Comparison of ENCODE assay signal across 20 mouse cellular contexts in genomic region chr6:146120172-146120571, GRCm38 (mm10).
DNase-seq lines count a peak whose midpoint lies in the region; ATAC-seq and TF ChIP-seq lines count a peak whose summit lies in the region.
"Had no signal": no experiment of that assay in that cellular context is flagged by ENCODE, and none has a peak within 500 bp of the region (broad histone marks: within the 10 kb centered on the region; RNA-seq: fewer than 3 reads in every experiment).

No protein-coding gene starts in this region.

- H3K4me1 ChIP-seq in MEL (ENCODE audit: control insufficient read depth in 1 of 2, insufficient read depth in 2 of 2, low read length in 2 of 2): peaks cover 0 to 10% of the 10 kb centered on the region in 2 experiments; a peak in 2 of 4 replicates
- H3K4me1 ChIP-seq: stomach, embryonic 15.5 days had no signal

- TF ChIP-seq RAD21 in MEL (IDR thresholded peaks at IDR 0.05; ENCODE audit: low read depth, low read length): no peak

- no peak for TF ChIP-seq POLR2A in MEL (IDR thresholded peaks at IDR 0.05; ENCODE audit: control insufficient read depth in 1 of 2, insufficient read depth in 1 of 2, low read depth in 1 of 2, low read length in 2 of 2, poor library complexity in 1 of 2)

- peak; percentile 75 for ATAC-seq in monocyte, adult 5-6 weeks (replicated peaks; ENCODE audit: insufficient number of reproducible peaks, low FRiP score, low TSS enrichment, poor library complexity, severe bottlenecking)
- no peak for ATAC-seq in frontal cortex, adult (ENCODE audit: low TSS enrichment)
- ATAC-seq: forebrain, embryonic 15.5 days; intestine, embryonic 15.5 days had no signal

- no peak overlapping the region for H3K4me3 ChIP-seq in MEL (ENCODE audit: control insufficient read depth in 1 of 2, insufficient read depth in 1 of 2, low read depth in 2 of 2, low read length in 2 of 2)
- H3K4me3 ChIP-seq: forebrain, embryonic 15.5 days; heart, embryonic 12.5 days; intestine, embryonic 15.5 days; stomach, embryonic 15.5 days had no signal

- H3K9me3 ChIP-seq in MEL (replicated peaks; ENCODE audit: insufficient read depth, low read length): no peaks in the 10 kb centered on the region
- H3K9me3 ChIP-seq: forebrain, embryonic 15.5 days; heart, embryonic 12.5 days; intestine, embryonic 15.5 days; stomach, embryonic 15.5 days had no signal

- H3K27ac ChIP-seq in MEL (ENCODE audit: control insufficient read depth, low read depth, low read length): no peak overlapping the region
- H3K27ac ChIP-seq: forebrain, embryonic 15.5 days; intestine, embryonic 15.5 days; stomach, embryonic 15.5 days had no signal

- TF ChIP-seq CTCF in MEL (IDR thresholded peaks at IDR 0.05 in 2 of 3, conservative IDR thresholded peaks at IDR 0.05 in 1 of 3; ENCODE audit: control insufficient read depth in 1 of 3, insufficient read depth in 1 of 3, low read depth in 2 of 3, low read length in 3 of 3, poor library complexity in 1 of 3, severe bottlenecking in 1 of 3): no peak

- peak; percentile 64 to 67 for TF ChIP-seq EP300 in MEL (IDR thresholded peaks at IDR 0.05; ENCODE audit: low read depth in 1 of 2, low read length in 2 of 2)

- peaks cover 0 to 5% of the 10 kb centered on the region in 2 experiments; a peak in 2 of 4 replicates for H3K36me3 ChIP-seq in MEL (ENCODE audit: control insufficient read depth in 1 of 2, insufficient read depth in 2 of 2, low read length in 2 of 2)
- H3K36me3 ChIP-seq: forebrain, embryonic 15.5 days; heart, embryonic 12.5 days; intestine, embryonic 15.5 days; stomach, embryonic 15.5 days had no signal

- H3K9ac ChIP-seq in MEL (ENCODE audit: control insufficient read depth, low read depth, low read length, poor library complexity, severe bottlenecking): no peak overlapping the region
- H3K9ac ChIP-seq: forebrain, embryonic 15.5 days; heart, embryonic 12.5 days; intestine, embryonic 15.5 days; stomach, embryonic 15.5 days had no signal

- H3K27me3 ChIP-seq in MEL (ENCODE audit: control insufficient read depth in 1 of 2, insufficient read depth in 2 of 2, low read length in 2 of 2): no peaks in the 10 kb centered on the region
- H3K27me3 ChIP-seq: forebrain, embryonic 15.5 days; heart, embryonic 12.5 days; intestine, embryonic 15.5 days; stomach, embryonic 15.5 days had no signal

- no peaks in the 10 kb centered on the region for H3K79me2 ChIP-seq in MEL (ENCODE audit: control insufficient read depth, insufficient read depth, low read length, poor library complexity)

- peak; percentile 17 to 27 for DNase-seq in lung, adult 18-20 months
- DNase-seq in lung, postnatal 14 days: no peak
- DNase-seq in MEL (ENCODE audit: low read depth, low spot score): peak; percentile 70
- DNase-seq in fibroblast of lung, adult 2 months (ENCODE audit: low read depth): peak; percentile 56
- DNase-seq in ovary, adult 18-20 months (ENCODE audit: low spot score): no peak
- DNase-seq in adrenal gland, postnatal 14 days: no peak
- DNase-seq: adrenal gland, postnatal 10 days; cerebellum, adult 11 months; cerebellum, postnatal 36 days; gastrocnemius, postnatal 14 days; kidney, postnatal 10 days; layer of hippocampus, postnatal 36 days; lung, postnatal 10 days; thymus, postnatal 14 days had no signal

TF ChIP-seq in MEL, 35 proteins besides CTCF, POLR2A, EP300 and RAD21:
- TF ChIP-seq MYC (IDR thresholded peaks at IDR 0.05; ENCODE audit: low read depth, low read length): peak; percentile 74; the same call in 1 of the 2 replicates
- no peak for TF ChIP-seq POLR2AphosphoS2 (IDR thresholded peaks at IDR 0.05; ENCODE audit: low read length)
- no peak for TF ChIP-seq MEF2A (IDR thresholded peaks at IDR 0.05; ENCODE audit: extremely low read depth, insufficient replicate concordance, low read depth, low read length, poor library complexity, severe bottlenecking)
- TF ChIP-seq TCF12 (IDR thresholded peaks at IDR 0.05; ENCODE audit: low read depth, low read length): peak; percentile 40; the same call in 1 of the 2 replicates
- no peak for TF ChIP-seq HCFC1 (IDR thresholded peaks at IDR 0.05; ENCODE audit: low read depth, low read length)
- TF ChIP-seq USF1 (IDR thresholded peaks at IDR 0.05; ENCODE audit: low read depth, low read length): peak; percentile 63
- TF ChIP-seq BHLHE40 (IDR thresholded peaks at IDR 0.05; ENCODE audit: borderline replicate concordance, low read depth, low read length): peak; percentile 45; the same call in 1 of the 2 replicates
- no peak for TF ChIP-seq ELF1 (IDR thresholded peaks at IDR 0.05; ENCODE audit: low read depth, low read length)
- peak; percentile 70 for TF ChIP-seq MAX (IDR thresholded peaks at IDR 0.05; ENCODE audit: low read length)
- no peak for TF ChIP-seq MYB (IDR thresholded peaks at IDR 0.05; ENCODE audit: low read depth, low read length)
- no peak for TF ChIP-seq CHD1 (IDR thresholded peaks at IDR 0.05; ENCODE audit: low read depth, low read length)
- TF ChIP-seq GATA1 (IDR thresholded peaks at IDR 0.05; ENCODE audit: low read depth, low read length): peak; percentile 61
- TF ChIP-seq RCOR1 (IDR thresholded peaks at IDR 0.05; ENCODE audit: low read depth, low read length): peak; percentile 60
- TF ChIP-seq ETS1 (IDR thresholded peaks at IDR 0.05; ENCODE audit: low read depth, low read length): peak; percentile 88
- 0 out of 2 replicates have a peak, but pooled peaks have one; percentile 12 for TF ChIP-seq TAL1 (IDR thresholded peaks at IDR 0.05; ENCODE audit: low read length)

Comparison
In these comparisons a context has a peak if more than half of its experiments do, and no peak if none do; other contexts are left out.
1. DNase-seq: peak in lung, adult 18-20 months (2 of 2), MEL (single experiment) and fibroblast of lung, adult 2 months (single experiment); none in lung, postnatal 14 days (single experiment), ovary, adult 18-20 months (single experiment) and adrenal gland, postnatal 14 days (single experiment).